Mouse (Mus musculus) lung, postnatal 0 days (tissue): ENCODE measurements around the gene Cfb.

ENCODE experiments used
- CTCF ChIP-seq: IDR thresholded peaks from 2 replicates; pipeline ENCODE4 v1.5.1; 2016; ENCODE audit warnings: antibody characterized with exemption, mild to moderate bottlenecking
- EP300 ChIP-seq: IDR thresholded peaks from 2 replicates; pipeline ENCODE4 v1.6.1; 2016; ENCODE audit warnings: antibody characterized with exemption, mild to moderate bottlenecking, control low read depth

DNA sequence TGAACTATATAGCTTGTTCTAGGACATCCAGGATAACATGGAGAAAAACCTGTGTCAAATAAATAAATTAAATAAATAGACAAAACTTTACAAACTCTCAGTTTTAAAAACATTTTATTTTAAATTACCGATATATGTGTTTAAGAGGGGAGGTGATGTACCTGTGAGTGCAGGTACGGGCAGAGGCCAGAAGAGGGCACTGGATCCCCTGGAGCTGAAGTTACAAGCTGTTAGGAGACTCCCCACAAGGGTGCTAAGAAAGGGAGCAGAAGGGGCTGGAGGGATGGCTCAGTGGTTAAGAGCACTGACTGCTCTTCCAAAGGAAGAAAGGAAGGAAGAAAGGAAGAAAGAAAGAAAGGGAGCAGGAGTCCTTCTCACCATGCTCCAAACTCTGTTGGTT is 29.1 kb upstream of the Cfb start:
- peak; percentile 35 for TF ChIP-seq CTCF
- TF ChIP-seq EP300: no peak
